Mouse (Mus musculus): ENCODE results near the gene Gm20431.

- no peak for TF ChIP-seq CTCF (IDR thresholded peaks at IDR 0.05; ENCODE audit: insufficient read depth, low read length)
- TF ChIP-seq POLR2A (IDR thresholded peaks at IDR 0.05; ENCODE audit: borderline replicate concordance, extremely low read depth, low read depth, low read length), result no peak
Measured at GRCm38 (mm10) chr2:167606745-167607123, 54.6 kb downstream of the Gm20431 start.

All from lung, adult 2 months (tissue).